Mouse (Mus musculus) neural tube, embryonic 11.5 days (tissue): ENCODE measurements around the gene Pdlim4. TPM values are rescaled to one million over a fixed set of nuclear protein-coding genes. Genes with fewer than 3 reads are reported as not detected.
"Not testable (repeated sequence)": the region's sequence is repeated elsewhere in the genome, so short reads cannot be mapped to it uniquely, and the experiment has no call there.

ENCODE experiments used
- ATAC-seq: fragments of 200-750 bp; cut with Nextera tagmentation; 2 replicates; pipeline ENCODE4 v1.8.0; 2017; ENCODE audit warnings: moderate number of reproducible peaks, mild to moderate bottlenecking, moderate TSS enrichment, moderate library complexity; ENCODE audit not compliant: insufficient read depth, low FRiP score, low TSS enrichment
- DNase-seq: peaks from one replicate; pipeline ENCODE4 v3.0.0-alpha.2; 2015; ENCODE audit warnings: low spot score
- H3K27ac ChIP-seq: fragments of 300-500 bp; sonication (generic); 2 replicates; pipeline ENCODE4 v1.5.1; 2014; ENCODE audit warnings: low read depth, mild to moderate bottlenecking, low read length
- H3K27me3 ChIP-seq: fragments of 300-500 bp; sonication (generic); 2 replicates; pipeline ENCODE4 v1.6.1; 2014; ENCODE audit warnings: mild to moderate bottlenecking, low read length, mixed read lengths; ENCODE audit not compliant: control insufficient read depth, insufficient read depth
- H3K36me3 ChIP-seq: fragments of 300-500 bp; sonication (generic); 2 replicates; pipeline ENCODE4 v1.6.1; 2014; ENCODE audit warnings: mild to moderate bottlenecking, low read length, moderate library complexity, mixed read lengths; ENCODE audit not compliant: control insufficient read depth, insufficient read depth
- H3K4me1 ChIP-seq: fragments of 300-500 bp; sonication (generic); 2 replicates; pipeline ENCODE4 v1.6.1; 2014; ENCODE audit warnings: low read length, mixed read lengths; ENCODE audit not compliant: control insufficient read depth, insufficient read depth
- H3K4me2 ChIP-seq: fragments of 300-500 bp; sonication (generic); 2 replicates; pipeline ENCODE4 v1.6.1; 2014; ENCODE audit warnings: low read depth, mild to moderate bottlenecking, moderate library complexity
- H3K4me3 ChIP-seq: fragments of 300-500 bp; sonication (generic); 2 replicates; pipeline ENCODE4 v1.5.1; 2014; ENCODE audit warnings: low read depth, low read length
- H3K9ac ChIP-seq: fragments of 300-500 bp; sonication (generic); 2 replicates; pipeline ENCODE4 v1.6.1; 2014; ENCODE audit warnings: mild to moderate bottlenecking, low read length
- H3K9me3 ChIP-seq: fragments of 300-500 bp; sonication (generic); 2 replicates; pipeline ENCODE4 v1.6.1; 2016; ENCODE audit warnings: low read length; ENCODE audit not compliant: control insufficient read depth
- WGBS: fragments of 180-500 bp; shearing (Covaris S2); extraction: QIAGEN DNeasy Blood & Tissue Kit; methylation state at CpG from one replicate; pipeline ENCODE4 v1.1.7; 2014; 5-methylcytosine and 5-hydroxymethylcytosine counted together
- polyA plus RNA-seq: library from polyadenylated mRNA; unstranded; fragments of >200 nt; fragmentation: Nextera tagmentation; extraction: Ambion mirVana; gene quantifications from 2 replicates; pipeline ENCODE4 v1.2.1, GENCODE M21; 2014

The Pdlim4 gene
- polyA plus RNA-seq, 1 experiment from 2014 or later: 59.7 TPM

DNA sequence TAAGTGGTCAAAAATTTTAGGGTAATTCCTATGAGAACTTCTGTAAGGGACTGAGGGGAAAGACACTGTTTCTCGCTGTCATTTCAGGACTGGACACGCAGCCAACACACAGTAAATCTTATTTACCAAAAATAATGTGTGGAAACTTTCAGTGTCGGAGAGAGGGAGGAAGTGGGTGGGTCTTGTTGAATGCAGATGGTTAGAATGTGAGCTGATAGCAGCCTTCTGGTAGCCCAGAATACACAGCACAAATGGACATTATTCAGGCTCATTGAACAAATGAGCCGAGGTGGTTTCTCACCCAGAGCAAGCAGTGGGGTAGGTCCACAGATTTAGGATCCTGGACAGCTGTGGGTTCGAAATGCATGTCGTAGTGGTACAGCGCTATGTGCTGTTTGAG lies 15.7 kb downstream of the Pdlim4 start:
- H3K36me3 ChIP-seq: no peaks in the 10 kb centered on the region
- H3K4me2 ChIP-seq: no peak overlapping the region
- H3K27me3 ChIP-seq: no peaks in the 10 kb centered on the region
- H3K9ac ChIP-seq: no peak overlapping the region
- no peak overlapping the region for H3K4me3 ChIP-seq
- peaks cover 10% of the 10 kb centered on the region; the same call in 1 of the 2 replicates for H3K4me1 ChIP-seq
- no peaks in the 10 kb centered on the region for H3K9me3 ChIP-seq
- no peak overlapping the region for H3K27ac ChIP-seq
- no peak for ATAC-seq
- 87% methylated on average over 7 of the region's 7 CpGs for WGBS
- DNase-seq: no peak

DNA sequence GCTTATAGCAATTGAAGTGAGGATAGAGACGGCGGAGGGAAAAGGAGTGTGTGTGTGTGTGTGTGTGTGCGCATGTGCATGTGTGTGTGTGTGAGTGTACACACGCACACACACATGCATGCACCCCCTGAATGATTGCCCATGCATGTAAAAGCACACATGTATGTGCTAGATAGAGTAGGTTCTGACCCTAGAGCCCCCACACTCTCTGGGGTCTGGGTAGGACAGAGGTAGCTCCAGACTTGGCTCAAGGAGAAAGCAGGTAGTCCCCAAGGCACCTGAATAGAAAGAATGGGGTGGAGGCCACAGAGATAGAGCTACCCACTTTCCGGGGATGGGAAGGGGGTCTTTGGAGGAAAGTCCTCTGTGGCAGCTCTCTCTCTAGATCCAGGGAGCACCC lies 16.7 kb downstream of the Pdlim4 start:
- DNase-seq: no peak

DNA sequence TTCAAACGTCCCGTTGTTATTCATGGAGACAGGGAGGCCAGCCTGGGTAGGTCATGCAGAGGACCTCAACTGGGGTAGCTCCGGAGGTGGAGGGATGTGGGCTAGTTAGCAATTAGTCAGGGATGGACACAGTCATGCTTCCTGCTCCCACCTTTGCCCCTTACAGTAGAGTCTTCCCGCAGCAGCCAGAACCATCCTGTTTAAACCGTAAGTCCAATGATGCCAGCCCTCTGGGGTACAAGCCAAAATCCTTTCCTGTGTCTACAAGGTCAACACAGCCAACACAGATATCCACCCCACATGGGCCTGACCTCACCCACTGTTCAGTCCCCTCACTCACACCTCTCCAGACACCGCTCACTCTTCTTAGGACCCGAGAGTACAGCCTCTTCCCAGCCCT lies 17.7 kb downstream of the Pdlim4 start:
- Histone ChIP-seq H3K36me3 (no peaks in the 10 kb centered on the region), H3K4me1 (no peaks in the 10 kb centered on the region; the same call in 1 of the 2 replicates), H3K9ac (no peak overlapping the region), H3K4me3 (no peak overlapping the region), H3K27ac (no peak overlapping the region), H3K4me2 (no peak overlapping the region), H3K27me3 (no peaks in the 10 kb centered on the region), H3K9me3 (no peaks in the 10 kb centered on the region)
- no peak for DNase-seq
- ATAC-seq: no peak
- WGBS: 89% methylated on average over 7 of the region's 7 CpGs

More for the DNA sequence above, 16.7 kb downstream of the Pdlim4 start:
- Histone ChIP-seq H3K9ac (no peak overlapping the region), H3K4me3 (no peak overlapping the region), H3K4me1 (peaks cover under 1% of the 10 kb centered on the region; the same call in 1 of the 2 replicates), H3K9me3 (no peaks in the 10 kb centered on the region), H3K36me3 (no peaks in the 10 kb centered on the region), H3K27me3 (no peaks in the 10 kb centered on the region), H3K4me2 (no peak overlapping the region), H3K27ac (no peak overlapping the region)
- WGBS: 94% methylated on average over 5 of the region's 5 CpGs
- ATAC-seq: no peak

DNA sequence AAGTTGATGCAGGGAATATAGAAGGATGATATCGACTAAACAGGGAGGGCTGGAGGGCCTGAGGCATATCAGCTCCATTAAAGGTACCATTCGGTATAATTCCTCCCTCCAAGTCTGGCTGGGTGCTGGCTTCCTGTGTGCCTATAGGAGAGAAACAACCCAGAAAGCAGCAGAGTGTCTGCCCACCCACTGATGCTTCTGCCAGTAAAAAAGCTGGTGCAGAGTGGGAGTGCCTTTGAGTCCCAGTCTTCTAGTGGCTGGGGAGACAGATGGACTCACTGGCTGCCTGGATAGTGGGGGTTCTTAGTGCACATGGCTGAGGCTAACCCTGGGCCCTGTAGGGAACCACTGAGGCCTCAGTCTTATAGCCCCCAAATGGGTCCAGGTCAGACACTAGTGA lies 18.6 kb downstream of the Pdlim4 start:
- H3K4me3 ChIP-seq: no peak overlapping the region
- no peaks in the 10 kb centered on the region for H3K4me1 ChIP-seq
- H3K9me3 ChIP-seq: no peaks in the 10 kb centered on the region
- no peaks in the 10 kb centered on the region for H3K36me3 ChIP-seq
- H3K4me2 ChIP-seq: no peak overlapping the region
- no peak overlapping the region for H3K27ac ChIP-seq
- ATAC-seq (no peak), DNase-seq (no peak)
- WGBS: 83% methylated on average over 2 of the region's 2 CpGs
- no peaks in the 10 kb centered on the region for H3K27me3 ChIP-seq
- no peak overlapping the region for H3K9ac ChIP-seq

DNA sequence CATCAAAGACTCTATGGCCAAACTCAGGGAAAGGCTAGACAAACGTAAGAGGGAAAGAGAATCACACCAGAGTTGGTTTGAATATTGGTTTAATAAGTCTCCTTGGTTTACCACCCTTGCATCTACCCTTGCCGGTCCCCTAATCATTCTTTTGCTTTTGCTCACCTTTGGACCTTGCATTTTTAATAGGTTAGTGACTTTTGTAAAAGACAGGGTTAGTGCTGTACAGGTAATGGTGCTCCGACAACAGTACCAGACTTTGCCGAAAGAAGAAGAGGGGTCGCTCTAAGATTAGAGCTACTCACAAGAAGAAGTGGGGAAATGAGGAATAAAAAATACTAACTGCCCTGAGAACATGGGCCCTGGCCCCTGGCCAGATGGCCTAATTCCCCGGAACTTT lies 28.1 kb downstream of the Pdlim4 start:
- H3K27ac ChIP-seq: no peak overlapping the region
- 95% methylated on average over 6 of the region's 6 CpGs for WGBS
- no peak for DNase-seq
- no peaks in the 10 kb centered on the region for H3K4me1 ChIP-seq
- no peak for ATAC-seq
- H3K9ac ChIP-seq: no peak overlapping the region
- no peaks in the 10 kb centered on the region for H3K36me3 ChIP-seq
- H3K4me3 ChIP-seq: no peak overlapping the region
- no peaks in the 10 kb centered on the region for H3K27me3 ChIP-seq
- no peaks in the 10 kb centered on the region for H3K9me3 ChIP-seq
- H3K4me2 ChIP-seq: no peak overlapping the region

- H3K27ac ChIP-seq, H3K36me3 ChIP-seq, ATAC-seq, DNase-seq, H3K27me3 ChIP-seq, H3K9me3 ChIP-seq, H3K4me1 ChIP-seq, H3K4me3 ChIP-seq, H3K4me2 ChIP-seq, H3K9ac ChIP-seq: not testable (repeated sequence)
- WGBS: 100% methylated on average over 1 of the region's 3 CpGs
These were observed 35.9 kb downstream of the Pdlim4 start for GRCm38 (mm10) chr11:54032872-54033271.

DNA sequence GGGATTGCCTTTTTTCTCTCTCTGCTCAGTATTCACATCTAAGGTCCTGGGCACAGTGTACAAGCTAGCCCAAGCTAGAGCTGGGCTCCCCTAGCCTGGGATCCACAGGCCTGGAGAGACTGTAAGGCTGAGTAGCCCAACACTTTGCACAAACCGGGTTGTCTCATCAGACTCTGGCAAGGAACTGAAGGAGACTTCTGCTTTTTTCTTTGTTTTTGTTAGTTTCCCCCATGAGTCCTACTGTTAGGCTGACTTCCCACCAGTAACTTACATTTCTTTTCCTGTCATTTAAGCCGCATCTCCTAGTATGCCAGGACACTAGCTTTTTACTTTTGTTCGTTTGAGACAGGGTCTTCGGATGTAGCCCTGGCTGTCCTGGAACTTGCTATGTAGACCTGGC lies 39.8 kb downstream of the Pdlim4 start:
- H3K27me3 ChIP-seq: peaks cover 15% of the 10 kb centered on the region; the same call in 1 of the 2 replicates
- H3K4me1 ChIP-seq: no peaks in the 10 kb centered on the region
- H3K4me3 ChIP-seq: no peak overlapping the region; the same call in 1 of the 2 replicates
- H3K36me3 ChIP-seq: no peaks in the 10 kb centered on the region
- H3K9ac ChIP-seq: no peak overlapping the region
- no peak overlapping the region for H3K27ac ChIP-seq
- peak overlapping the region; percentile 96 for H3K4me2 ChIP-seq
- H3K9me3 ChIP-seq: no peaks in the 10 kb centered on the region
- no peak for ATAC-seq
- WGBS: 75% methylated on average over 4 of the region's 4 CpGs
- DNase-seq: no peak

DNA sequence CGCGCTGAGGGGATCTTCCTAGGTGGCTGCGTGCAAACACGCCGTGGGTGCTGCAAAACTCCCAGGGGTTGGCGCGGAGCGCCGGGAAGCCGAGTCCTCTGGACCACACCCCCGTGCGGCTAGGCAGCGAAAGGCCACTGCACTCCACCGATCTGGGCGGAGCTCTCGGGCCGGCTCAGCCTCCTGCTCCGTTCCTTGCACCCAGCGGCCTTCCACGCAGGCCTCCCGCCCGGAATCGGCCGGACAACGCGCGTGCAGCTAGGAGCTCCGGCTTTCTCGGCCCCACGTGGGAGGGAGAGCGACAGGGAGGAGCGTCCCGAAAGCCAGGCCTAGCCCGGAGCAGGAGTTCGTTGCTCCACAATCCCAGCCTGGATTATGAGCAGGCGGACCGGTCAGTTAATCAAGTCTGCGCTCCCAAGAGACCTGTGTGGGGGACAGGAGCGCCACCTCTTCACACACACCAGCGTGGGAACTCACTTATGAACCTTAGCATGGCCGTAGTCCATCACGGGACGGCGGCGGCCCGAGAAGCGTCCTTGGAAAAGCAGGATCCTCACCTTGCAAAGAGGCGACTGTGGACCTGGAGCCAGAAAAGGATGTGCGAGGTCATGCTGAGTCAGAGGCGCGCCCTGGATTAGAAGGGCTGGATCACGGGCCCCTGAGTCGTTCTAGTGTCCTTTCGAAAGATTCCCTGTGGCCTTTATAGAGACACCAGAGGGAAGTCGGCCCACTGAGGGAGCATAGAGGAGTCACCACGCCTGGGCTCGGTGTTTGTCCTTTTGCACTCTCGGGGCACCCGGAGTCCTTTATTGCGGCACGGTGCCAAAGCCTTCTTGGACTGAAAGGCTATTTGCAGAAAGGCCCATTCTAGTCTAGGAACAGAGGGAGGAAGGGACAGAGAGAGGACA lies 40.5 kb downstream of the Pdlim4 start, which contains the start of gene Slc22a4:
Gene Slc22a4 (minus strand): TSS at position 47 of the 908 bp plus-strand sequence.
- Histone ChIP-seq H3K9me3 (no peaks in the 10 kb centered on the region), H3K27me3 (peaks cover 15% of the 10 kb centered on the region; the same call in 1 of the 2 replicates), H3K27ac (no peak within 1 kb of the TSS), H3K4me1 (no peaks in the 10 kb centered on the region), H3K36me3 (no peaks in the 10 kb centered on the region), H3K4me3 (peak within 1 kb of the TSS; percentile 48), H3K9ac (peak within 1 kb of the TSS; percentile 69), H3K4me2 (peak within 1 kb of the TSS; percentile 96)
- DNase-seq: peak; percentile 79
- ATAC-seq: peak; percentile 41
- 2% methylated on average over 60 of the region's 61 CpGs for WGBS
